Mouse (Mus musculus) lung, adult 2 months (tissue): ENCODE data around the gene Eif2ak3.

Source experiments
- CTCF ChIP-seq: fragments of 200-500 bp; IDR thresholded peaks from 2 replicates; pipeline ENCODE4 v1.5.1; 2011; ENCODE audit warnings: mild to moderate bottlenecking, low read length, control low read depth; ENCODE audit not compliant: insufficient read depth
- POLR2A ChIP-seq: fragments of 200-500 bp; IDR thresholded peaks from 2 replicates; pipeline ENCODE4 v1.6.1; 2011; ENCODE audit warnings: low read depth, mild to moderate bottlenecking, control low read depth, low read length, borderline replicate concordance; ENCODE audit errors: extremely low read depth

GRCm38 (mm10) chr6:70806514-70806912, 37.8 kb upstream of the Eif2ak3 start:
- TF ChIP-seq CTCF = no peak
- no peak for TF ChIP-seq POLR2A
